Mouse (Mus musculus) heart, embryonic 16.5 days (tissue): ENCODE measurements around the gene Hfe2. TPM values are rescaled to one million over a fixed set of nuclear protein-coding genes. Genes with fewer than 3 reads are reported as not detected.
A peak's percentile ranks its signal among the peaks of the same experiment; 100 is the strongest.

ENCODE experiments used
- ATAC-seq: fragments of 200-750 bp; cut with Nextera tagmentation; replicated peaks from 2 replicates; pipeline ENCODE4 v1.8.0; 2017; ENCODE audit warnings: moderate number of reproducible peaks; ENCODE audit not compliant: insufficient read depth, low FRiP score; ENCODE audit errors: extremely low read depth
- H3K27ac ChIP-seq: fragments of 300-500 bp; sonication (generic); 2 replicates; pipeline ENCODE4 v1.5.1; 2014; ENCODE audit warnings: mild to moderate bottlenecking, low read length, control low read depth, moderate library complexity
- H3K27me3 ChIP-seq: fragments of 300-500 bp; sonication (generic); 2 replicates; pipeline ENCODE4 v1.6.1; 2014; ENCODE audit warnings: low read length, mixed read lengths; ENCODE audit not compliant: control insufficient read depth, insufficient read depth
- H3K36me3 ChIP-seq: fragments of 300-500 bp; sonication (generic); 2 replicates; pipeline ENCODE4 v1.6.1; 2014; ENCODE audit not compliant: control insufficient read depth, insufficient read depth
- H3K4me1 ChIP-seq: fragments of 300-500 bp; sonication (generic); 2 replicates; pipeline ENCODE4 v1.6.1; 2014; ENCODE audit warnings: low read length, mixed read lengths; ENCODE audit not compliant: control insufficient read depth, insufficient read depth
- H3K4me2 ChIP-seq: fragments of 300-500 bp; sonication (generic); 2 replicates; pipeline ENCODE4 v1.6.1; 2014; ENCODE audit warnings: low read depth, mild to moderate bottlenecking, control low read depth, low read length
- H3K4me3 ChIP-seq: fragments of 300-500 bp; sonication (generic); 2 replicates; pipeline ENCODE4 v1.5.1; 2014; ENCODE audit warnings: mild to moderate bottlenecking, control low read depth, low read length
- H3K9ac ChIP-seq: fragments of 300-500 bp; sonication (generic); 2 replicates; pipeline ENCODE4 v1.6.1; 2014; ENCODE audit warnings: low read length, control low read depth
- H3K9me3 ChIP-seq: fragments of 300-500 bp; sonication (generic); replicated peaks from 2 replicates; pipeline ENCODE4 v1.6.1; 2016; ENCODE audit warnings: low read length; ENCODE audit not compliant: control insufficient read depth
- WGBS: fragments of 180-500 bp; shearing (Covaris S2); extraction: QIAGEN DNeasy Blood & Tissue Kit; methylation state at CpG from one replicate; pipeline ENCODE4 v1.1.7; 2014; 5-methylcytosine and 5-hydroxymethylcytosine counted together
- polyA plus RNA-seq: library from polyadenylated mRNA; unstranded; fragments of >200 nt; fragmentation: Nextera tagmentation; extraction: Ambion mirVana; gene quantifications from 2 replicates; pipeline ENCODE4 v1.2.1, GENCODE M21; 2015

Hfe2 gene
- polyA plus RNA-seq, 1 experiment from 2014 or later: 10.9 TPM

- H3K4me2 ChIP-seq: peak overlapping the region; percentile 68
- H3K36me3 ChIP-seq: no peaks in the 10 kb centered on the region
- H3K27ac ChIP-seq: peak overlapping the region; percentile 97
- WGBS: under 1% methylated on average over 17 of the region's 17 CpGs
- H3K4me1 ChIP-seq: peaks cover 13% of the 10 kb centered on the region
- ATAC-seq: peak; percentile 79
- H3K9me3 ChIP-seq: no peaks in the 10 kb centered on the region
- H3K27me3 ChIP-seq: no peaks in the 10 kb centered on the region
- H3K9ac ChIP-seq: peak overlapping the region; percentile 91
- H3K4me3 ChIP-seq: peak overlapping the region; percentile 88
Measured at GRCm38 (mm10) chr3:96500289-96500621, 24.7 kb upstream of the Hfe2 start.

- H3K9ac ChIP-seq: peak overlapping the region; percentile 88
- H3K4me1 ChIP-seq: peaks cover 13% of the 10 kb centered on the region
- peak overlapping the region; percentile 96 for H3K27ac ChIP-seq
- peak overlapping the region; percentile 88 for H3K4me3 ChIP-seq
- H3K9me3 ChIP-seq: no peaks in the 10 kb centered on the region
- H3K4me2 ChIP-seq: peak overlapping the region; percentile 68
- under 1% methylated on average over 19 of the region's 19 CpGs for WGBS
- no peaks in the 10 kb centered on the region for H3K27me3 ChIP-seq
- peak; percentile 73 for ATAC-seq
- H3K36me3 ChIP-seq: no peaks in the 10 kb centered on the region
Measured at GRCm38 (mm10) chr3:96500691-96501265, 24.2 kb upstream of the Hfe2 start.

- H3K27ac ChIP-seq: peak overlapping the region; percentile 87
- no peaks in the 10 kb centered on the region for H3K9me3 ChIP-seq
- H3K27me3 ChIP-seq: no peaks in the 10 kb centered on the region
- no peaks in the 10 kb centered on the region for H3K36me3 ChIP-seq
- peak; percentile 68 for ATAC-seq
- peak overlapping the region; percentile 88 for H3K4me3 ChIP-seq
- peaks cover 13% of the 10 kb centered on the region for H3K4me1 ChIP-seq
- H3K4me2 ChIP-seq: peak overlapping the region; percentile 92
- WGBS: under 1% methylated on average over 32 of the region's 32 CpGs
- H3K9ac ChIP-seq: peak overlapping the region; percentile 71
Measured at GRCm38 (mm10) chr3:96501391-96502115, 23.4 kb upstream of the Hfe2 start.

- Histone ChIP-seq H3K9me3 (no peaks in the 10 kb centered on the region), H3K27me3 (no peaks in the 10 kb centered on the region), H3K9ac (peak overlapping the region; percentile 71), H3K4me2 (peak overlapping the region; percentile 92), H3K4me1 (peaks cover 7% of the 10 kb centered on the region), H3K36me3 (no peaks in the 10 kb centered on the region), H3K4me3 (peak overlapping the region; percentile 88), H3K27ac (peak overlapping the region; percentile 87)
- no peak for ATAC-seq
- WGBS: under 1% methylated on average over 19 of the region's 19 CpGs
Measured at GRCm38 (mm10) chr3:96502181-96503082, 22.5 kb upstream of the Hfe2 start.

DNA sequence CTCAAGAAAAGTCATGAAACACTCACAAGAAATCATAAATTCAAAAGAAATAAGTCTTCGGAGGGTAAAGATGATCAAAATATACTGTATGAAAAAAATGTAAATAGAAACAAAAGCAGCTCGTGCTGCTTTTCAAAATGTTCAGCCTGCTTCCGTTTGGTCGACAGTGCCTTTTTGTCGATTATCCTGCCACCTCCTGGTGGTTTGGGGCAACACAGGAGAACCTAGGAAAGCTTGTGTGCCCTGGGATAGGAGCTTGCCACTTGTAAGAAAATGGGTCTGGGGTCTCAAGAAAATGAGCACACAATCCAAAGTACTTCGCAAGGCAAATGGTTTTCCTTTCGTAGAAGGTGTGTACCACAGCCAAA lies 21.9 kb upstream of the Hfe2 start:
- Histone ChIP-seq H3K36me3 (no peaks in the 10 kb centered on the region), H3K9ac (peak overlapping the region; percentile 71), H3K4me2 (peak overlapping the region; percentile 92), H3K9me3 (no peaks in the 10 kb centered on the region), H3K27ac (no peak overlapping the region), H3K4me3 (peak overlapping the region; percentile 88), H3K27me3 (no peaks in the 10 kb centered on the region), H3K4me1 (peaks cover 5% of the 10 kb centered on the region)
- ATAC-seq: no peak
- under 1% methylated on average over 7 of the region's 7 CpGs for WGBS

- H3K4me1 ChIP-seq: peaks cover 5% of the 10 kb centered on the region
- 65% methylated on average over 4 of the region's 4 CpGs for WGBS
- no peak overlapping the region for H3K27ac ChIP-seq
- no peaks in the 10 kb centered on the region for H3K36me3 ChIP-seq
- H3K4me3 ChIP-seq: no peak overlapping the region
- no peaks in the 10 kb centered on the region for H3K27me3 ChIP-seq
- no peaks in the 10 kb centered on the region for H3K9me3 ChIP-seq
- no peak overlapping the region for H3K4me2 ChIP-seq
- no peak for ATAC-seq
- H3K9ac ChIP-seq: no peak overlapping the region
Measured at GRCm38 (mm10) chr3:96503946-96504345, 21.0 kb upstream of the Hfe2 start.

DNA sequence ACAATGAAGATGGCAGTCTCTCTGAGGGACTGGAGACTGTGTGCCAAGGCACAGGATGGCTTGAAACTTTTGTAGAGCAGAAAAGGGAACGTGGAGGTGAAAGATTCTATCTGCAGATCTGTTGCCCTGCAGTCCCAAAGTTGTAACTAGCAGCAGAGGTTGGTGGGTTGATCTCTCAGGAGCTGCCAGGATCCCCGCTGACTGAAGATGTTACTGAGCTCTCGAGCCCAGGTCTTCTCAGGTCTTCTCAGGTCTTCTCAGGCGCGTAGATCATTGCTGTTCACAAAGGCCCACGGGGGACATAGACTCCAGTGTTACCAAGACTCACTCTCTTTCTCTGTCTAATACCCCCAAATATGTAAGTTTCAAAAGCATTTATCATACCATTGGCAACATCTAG lies 20.0 kb upstream of the Hfe2 start:
- H3K4me3 ChIP-seq: no peak overlapping the region
- H3K36me3 ChIP-seq: no peaks in the 10 kb centered on the region
- no peak for ATAC-seq
- 84% methylated on average over 6 of the region's 6 CpGs for WGBS
- H3K9ac ChIP-seq: no peak overlapping the region
- H3K4me2 ChIP-seq: no peak overlapping the region
- H3K9me3 ChIP-seq: no peaks in the 10 kb centered on the region
- no peak overlapping the region for H3K27ac ChIP-seq
- no peaks in the 10 kb centered on the region for H3K27me3 ChIP-seq
- H3K4me1 ChIP-seq: peaks cover 5% of the 10 kb centered on the region

DNA sequence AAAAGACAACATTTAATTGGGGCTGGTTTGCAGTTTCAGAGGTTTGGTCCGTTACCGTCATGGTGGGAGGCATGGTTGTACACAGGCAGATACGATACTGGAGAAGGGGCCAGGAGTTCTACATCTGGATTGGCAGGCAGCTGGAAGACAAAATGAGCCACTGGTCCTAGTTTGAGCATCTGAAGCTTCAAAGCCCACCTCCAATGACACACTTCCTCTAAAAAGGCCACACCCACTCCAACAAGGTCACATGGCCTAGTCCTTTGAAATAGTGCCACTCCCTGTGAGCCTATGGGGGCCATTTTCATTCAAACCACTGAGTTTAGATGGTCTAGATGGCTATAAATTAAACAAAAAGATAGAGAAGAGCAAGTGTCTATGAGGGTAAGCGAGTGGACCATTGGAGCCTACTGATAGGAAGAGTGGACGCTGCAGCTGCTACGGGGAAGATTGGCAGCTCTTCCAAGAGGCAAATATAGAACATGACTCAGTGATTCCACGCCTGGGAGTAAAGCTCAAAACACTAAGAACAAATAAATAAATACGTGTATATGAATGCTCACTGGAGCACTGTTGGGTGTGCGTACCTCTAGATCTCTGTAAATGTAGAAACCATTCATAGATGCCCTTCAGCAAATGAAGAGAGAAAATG lies 18.4 kb upstream of the Hfe2 start:
- H3K27ac ChIP-seq: no peak overlapping the region
- 67% methylated on average over 9 of the region's 9 CpGs for WGBS
- H3K4me1 ChIP-seq: peaks cover 5% of the 10 kb centered on the region
- H3K9me3 ChIP-seq: no peaks in the 10 kb centered on the region
- ATAC-seq: no peak
- H3K36me3 ChIP-seq: no peaks in the 10 kb centered on the region
- H3K4me3 ChIP-seq: no peak overlapping the region
- H3K27me3 ChIP-seq: no peaks in the 10 kb centered on the region
- no peak overlapping the region for H3K9ac ChIP-seq
- no peak overlapping the region for H3K4me2 ChIP-seq
